Mouse (Mus musculus) erythroblast, adult 5-6 weeks (primary cell): ENCODE results near the gene Sult2b1. TPM values are rescaled to one million over a fixed set of nuclear protein-coding genes. Genes with fewer than 3 reads are reported as not detected.

Source experiments
- total RNA-seq, 2 experiments: library from RNA; stranded (forward) in 1 of 2; stranded (reverse) in 1 of 2; fragments of 150-400 nt in 1 of 2; fragments of 200-764, 138-1000 nt in 1 of 2; gene quantifications; 2 replicates each; pipeline versions ENCODE4 v1.2.3 to v1.2.4; 2015 to 2017; ENCODE audit warnings: low replicate concordance in 2 of 2

The Sult2b1 gene
- total RNA-seq, 2 experiments from 2014 or later: not detected

Other genes starting within 250 kb of the Sult2b1 start
- gene Hsd17b14, start 229.8 kb downstream of the Sult2b1 start, total RNA-seq (2015; ENCODE audit: low replicate concordance): not detected in 2 replicates
- gene Hsd17b14, start 229.8 kb downstream of the Sult2b1 start, total RNA-seq (2017; ENCODE audit: low replicate concordance): not detected in 2 replicates
- gene Bcat2, start 214.5 kb downstream of the Sult2b1 start, total RNA-seq (2015; ENCODE audit: low replicate concordance): 5.8 and 9.0 TPM in 2 replicates
- 10.7 and 11.2 TPM in 2 replicates for gene Bcat2, start 214.5 kb downstream of the Sult2b1 start, total RNA-seq (2017; ENCODE audit: low replicate concordance)
- not detected in 2 replicates for gene Fgf21, start 169.2 kb downstream of the Sult2b1 start, total RNA-seq (2015; ENCODE audit: low replicate concordance)
- gene Fgf21, start 169.2 kb downstream of the Sult2b1 start, total RNA-seq (2017; ENCODE audit: low replicate concordance): not detected in 2 replicates
- gene Fut1, start 167.4 kb downstream of the Sult2b1 start, total RNA-seq (2015; ENCODE audit: low replicate concordance): not detected in 2 replicates
- gene Fut1, start 167.4 kb downstream of the Sult2b1 start, total RNA-seq (2017; ENCODE audit: low replicate concordance): not detected in 2 replicates
- gene Izumo1, start 162.9 kb downstream of the Sult2b1 start, total RNA-seq (2015; ENCODE audit: low replicate concordance): not detected in 2 replicates
- gene Izumo1, start 162.9 kb downstream of the Sult2b1 start, total RNA-seq (2017; ENCODE audit: low replicate concordance): not detected in 2 replicates
- not detected in 2 replicates for gene Rasip1, start 157.2 kb downstream of the Sult2b1 start, total RNA-seq (2015; ENCODE audit: low replicate concordance)
- not detected in 2 replicates for gene Rasip1, start 157.2 kb downstream of the Sult2b1 start, total RNA-seq (2017; ENCODE audit: low replicate concordance)
- not detected in 2 replicates for gene Mamstr, start 144.7 kb downstream of the Sult2b1 start, total RNA-seq (2015; ENCODE audit: low replicate concordance)
- not detected in 2 replicates for gene Mamstr, start 144.7 kb downstream of the Sult2b1 start, total RNA-seq (2017; ENCODE audit: low replicate concordance)
- not detected in 2 replicates for gene Fut2, start 118.3 kb downstream of the Sult2b1 start, total RNA-seq (2015; ENCODE audit: low replicate concordance)
- gene Fut2, start 118.3 kb downstream of the Sult2b1 start, total RNA-seq (2017; ENCODE audit: low replicate concordance): not detected in 2 replicates
- not detected in 2 replicates for gene Ntn5, start 100.6 kb downstream of the Sult2b1 start, total RNA-seq (2015; ENCODE audit: low replicate concordance)
- not detected in 2 replicates for gene Ntn5, start 100.6 kb downstream of the Sult2b1 start, total RNA-seq (2017; ENCODE audit: low replicate concordance)
- not detected in 2 replicates for gene Sec1, start 90.3 kb downstream of the Sult2b1 start, total RNA-seq (2015; ENCODE audit: low replicate concordance)
- gene Sec1, start 90.3 kb downstream of the Sult2b1 start, total RNA-seq (2017; ENCODE audit: low replicate concordance): not detected in 2 replicates
- not detected in 2 replicates for gene Car11, start 84.8 kb downstream of the Sult2b1 start, total RNA-seq (2015; ENCODE audit: low replicate concordance)
- not detected in 2 replicates for gene Car11, start 84.8 kb downstream of the Sult2b1 start, total RNA-seq (2017; ENCODE audit: low replicate concordance)
- gene Dbp, start 79.6 kb downstream of the Sult2b1 start, total RNA-seq (2015; ENCODE audit: low replicate concordance): 1.5 and 1.9 TPM in 2 replicates
- gene Dbp, start 79.6 kb downstream of the Sult2b1 start, total RNA-seq (2017; ENCODE audit: low replicate concordance): 0.77 and 2.2 TPM in 2 replicates
- gene Rpl18, start 69.2 kb downstream of the Sult2b1 start, total RNA-seq (2015; ENCODE audit: low replicate concordance): 423 and 424 TPM in 2 replicates
- gene Rpl18, start 69.2 kb downstream of the Sult2b1 start, total RNA-seq (2017; ENCODE audit: low replicate concordance): 286 and 289 TPM in 2 replicates
- 4.6 and 7.9 TPM in 2 replicates for gene Sphk2, start 66.7 kb downstream of the Sult2b1 start, total RNA-seq (2015; ENCODE audit: low replicate concordance)
- gene Sphk2, start 66.7 kb downstream of the Sult2b1 start, total RNA-seq (2017; ENCODE audit: low replicate concordance): 2.1 and 2.6 TPM in 2 replicates
- not detected in 2 replicates for gene Fam83e, start 63.5 kb downstream of the Sult2b1 start, total RNA-seq (2015; ENCODE audit: low replicate concordance)
- not detected in 2 replicates for gene Fam83e, start 63.5 kb downstream of the Sult2b1 start, total RNA-seq (2017; ENCODE audit: low replicate concordance)
- not detected in 2 replicates for gene Spaca4, start 58.9 kb downstream of the Sult2b1 start, total RNA-seq (2015; ENCODE audit: low replicate concordance)
- gene Spaca4, start 58.9 kb downstream of the Sult2b1 start, total RNA-seq (2017; ENCODE audit: low replicate concordance): not detected in 2 replicates
- gene Lmtk3, start 931 bp downstream of the Sult2b1 start, total RNA-seq (2015; ENCODE audit: low replicate concordance): not detected in 2 replicates
- not detected in 2 replicates for gene Lmtk3, start 931 bp downstream of the Sult2b1 start, total RNA-seq (2017; ENCODE audit: low replicate concordance)
- gene Cyth2, start 29.9 kb upstream of the Sult2b1 start, total RNA-seq (2015; ENCODE audit: low replicate concordance): 10.6 and 10.7 TPM in 2 replicates
- 11.6 and 14.5 TPM in 2 replicates for gene Cyth2, start 29.9 kb upstream of the Sult2b1 start, total RNA-seq (2017; ENCODE audit: low replicate concordance)
- 0.38 TPM in 1 of 2 replicates, not detected in the other for gene Kcnj14, start 40.1 kb upstream of the Sult2b1 start, total RNA-seq (2015; ENCODE audit: low replicate concordance)
- gene Kcnj14, start 40.1 kb upstream of the Sult2b1 start, total RNA-seq (2017; ENCODE audit: low replicate concordance): 0.09 TPM in 1 of 2 replicates, not detected in the other
- gene Grwd1, start 46.3 kb upstream of the Sult2b1 start, total RNA-seq (2015; ENCODE audit: low replicate concordance): 1.5 and 2.3 TPM in 2 replicates
- gene Grwd1, start 46.3 kb upstream of the Sult2b1 start, total RNA-seq (2017; ENCODE audit: low replicate concordance): 0.43 and 3.1 TPM in 2 replicates
- 31.3 and 67.2 TPM in 2 replicates for gene Kdelr1, start 88.1 kb upstream of the Sult2b1 start, total RNA-seq (2015; ENCODE audit: low replicate concordance)
- 18.0 and 20.1 TPM in 2 replicates for gene Kdelr1, start 88.1 kb upstream of the Sult2b1 start, total RNA-seq (2017; ENCODE audit: low replicate concordance)
- gene Grin2d, start 93.7 kb upstream of the Sult2b1 start, total RNA-seq (2015; ENCODE audit: low replicate concordance): not detected in 2 replicates
- gene Grin2d, start 93.7 kb upstream of the Sult2b1 start, total RNA-seq (2017; ENCODE audit: low replicate concordance): 0.28 TPM in 1 of 2 replicates, not detected in the other
- 4.0 TPM in 1 of 2 replicates, not detected in the other for gene Syngr4, start 112.0 kb upstream of the Sult2b1 start, total RNA-seq (2015; ENCODE audit: low replicate concordance)
- not detected in 2 replicates for gene Syngr4, start 112.0 kb upstream of the Sult2b1 start, total RNA-seq (2017; ENCODE audit: low replicate concordance)
- 1.3 TPM in 1 of 2 replicates, not detected in the other for gene Tmem143, start 112.3 kb upstream of the Sult2b1 start, total RNA-seq (2015; ENCODE audit: low replicate concordance)
- gene Tmem143, start 112.3 kb upstream of the Sult2b1 start, total RNA-seq (2017; ENCODE audit: low replicate concordance): 0.26 and 3.8 TPM in 2 replicates
- gene Emp3, start 136.7 kb upstream of the Sult2b1 start, total RNA-seq (2015; ENCODE audit: low replicate concordance): 56.4 and 143 TPM in 2 replicates
- 48.2 and 77.1 TPM in 2 replicates for gene Emp3, start 136.7 kb upstream of the Sult2b1 start, total RNA-seq (2017; ENCODE audit: low replicate concordance)
- 2.5 TPM in 1 of 2 replicates, not detected in the other for gene Ccdc114, start 139.4 kb upstream of the Sult2b1 start, total RNA-seq (2015; ENCODE audit: low replicate concordance)
- 0.51 and 2.0 TPM in 2 replicates for gene Ccdc114, start 139.4 kb upstream of the Sult2b1 start, total RNA-seq (2017; ENCODE audit: low replicate concordance)
- not detected in 2 replicates for gene Abcc6, start 245.6 kb upstream of the Sult2b1 start, total RNA-seq (2015; ENCODE audit: low replicate concordance)
- not detected in 2 replicates for gene Abcc6, start 245.6 kb upstream of the Sult2b1 start, total RNA-seq (2017; ENCODE audit: low replicate concordance)
- gene Nomo1, start 249.0 kb upstream of the Sult2b1 start, total RNA-seq (2015; ENCODE audit: low replicate concordance): 5.4 and 9.2 TPM in 2 replicates
- gene Nomo1, start 249.0 kb upstream of the Sult2b1 start, total RNA-seq (2017; ENCODE audit: low replicate concordance): 6.1 and 8.5 TPM in 2 replicates